Mouse (Mus musculus): ENCODE measurements around the gene Zfp629.

Zfp629 gene

DNA sequence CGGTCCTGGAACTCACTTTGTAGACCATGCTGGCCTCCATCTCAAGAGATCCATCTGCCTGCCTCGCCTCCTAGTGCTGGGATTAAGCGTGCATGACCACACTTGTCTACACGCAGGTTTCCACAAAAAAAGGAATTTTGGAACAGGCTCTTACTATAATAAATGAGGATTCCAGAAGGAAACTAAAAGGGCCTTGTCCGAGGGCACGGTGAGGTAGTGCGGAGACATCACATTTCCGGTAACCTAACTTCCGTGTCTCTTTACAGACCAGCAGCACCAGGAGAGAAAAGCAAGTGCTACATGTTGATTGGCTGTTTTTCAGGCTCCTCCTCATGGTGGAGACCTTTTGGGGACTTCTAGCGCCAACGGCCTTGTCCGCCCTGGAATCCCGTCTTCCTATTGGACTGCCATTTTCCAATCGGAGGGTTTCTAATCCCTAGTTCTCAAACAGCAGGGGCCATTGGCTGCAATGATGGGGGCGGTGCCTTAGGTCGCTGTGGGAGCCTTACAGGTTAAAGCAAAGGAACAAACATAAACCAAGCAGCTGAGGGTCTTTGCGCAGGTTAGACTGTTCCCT is 42.6 kb downstream of the Zfp629 start, which contains the start of gene Phkg2:
Gene Phkg2, plus strand, starts transcription at position 446 of the 577 bp plus-strand sequence.
- in situ Hi-C loops (cut with MboI, MseI): no loop called here

DNA sequence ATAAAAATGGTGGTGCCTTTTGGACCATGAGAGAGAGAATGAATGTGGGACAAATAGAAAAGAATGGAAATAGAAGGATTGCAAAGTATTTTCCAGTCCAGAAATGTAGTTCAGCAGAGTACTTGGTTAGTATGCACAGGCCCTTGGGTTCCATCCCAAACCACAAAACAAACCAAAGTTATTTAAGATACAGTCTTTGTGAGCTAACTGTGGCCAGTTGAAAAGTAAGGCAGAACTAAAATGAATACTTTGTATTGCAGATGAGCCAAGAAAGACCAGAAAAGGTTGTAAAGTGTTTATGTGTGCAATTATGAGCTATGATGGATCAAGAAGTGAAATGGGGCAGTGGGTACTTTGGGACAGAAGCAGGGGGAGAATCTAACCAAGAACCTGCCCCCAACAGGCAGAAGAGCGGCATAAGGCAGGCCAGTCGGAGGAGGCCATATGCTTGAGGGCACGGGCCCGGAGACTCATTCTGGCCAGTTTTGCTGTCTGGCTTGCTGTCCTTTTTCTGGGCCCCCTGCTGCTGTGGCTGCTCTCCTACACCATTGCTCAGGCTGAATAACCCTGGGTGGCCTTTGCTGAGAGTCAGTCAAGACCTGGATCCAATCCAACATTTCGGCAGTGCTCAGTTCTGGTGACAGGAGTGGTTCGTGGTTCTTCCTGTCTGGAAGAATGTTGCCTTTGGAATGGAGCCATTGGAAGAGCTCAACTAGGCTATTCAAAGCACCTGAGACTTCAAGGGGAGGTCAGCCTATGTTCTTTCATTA is 51.0 kb downstream of the Zfp629 start:
- in situ Hi-C loops (cut with MboI, MseI): no loop called here

DNA sequence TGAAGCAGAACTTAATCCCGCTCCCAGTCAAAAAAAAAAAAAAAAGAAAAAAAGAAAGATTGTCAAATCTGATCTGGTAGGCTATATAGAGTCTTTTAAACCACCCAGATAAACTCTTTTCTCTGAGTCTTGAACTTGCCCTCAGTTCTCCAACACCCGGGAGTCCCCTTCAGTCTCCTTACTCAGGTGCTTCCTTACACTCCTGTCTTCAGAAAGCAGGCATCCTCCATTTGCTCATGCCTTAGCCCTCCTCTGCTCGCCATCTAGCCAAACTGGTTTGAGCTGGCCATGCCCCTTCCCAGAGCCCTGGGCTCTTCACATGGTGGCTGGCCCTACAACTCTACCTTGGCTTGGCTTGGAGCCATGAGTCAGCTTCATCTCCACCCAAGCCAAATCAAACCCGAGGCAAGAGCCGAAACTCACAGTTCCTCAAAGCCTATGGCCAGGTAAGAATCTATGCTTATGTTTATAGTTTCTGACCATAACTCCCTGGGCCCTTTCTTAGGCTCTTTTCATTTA is 54.2 kb downstream of the Zfp629 start, which contains the start of gene Tmem265:
Gene Tmem265, plus strand, starts transcription at position 51 of the 519 bp plus-strand sequence.
- in situ Hi-C loops (cut with MboI, MseI): no loop called here

DNA sequence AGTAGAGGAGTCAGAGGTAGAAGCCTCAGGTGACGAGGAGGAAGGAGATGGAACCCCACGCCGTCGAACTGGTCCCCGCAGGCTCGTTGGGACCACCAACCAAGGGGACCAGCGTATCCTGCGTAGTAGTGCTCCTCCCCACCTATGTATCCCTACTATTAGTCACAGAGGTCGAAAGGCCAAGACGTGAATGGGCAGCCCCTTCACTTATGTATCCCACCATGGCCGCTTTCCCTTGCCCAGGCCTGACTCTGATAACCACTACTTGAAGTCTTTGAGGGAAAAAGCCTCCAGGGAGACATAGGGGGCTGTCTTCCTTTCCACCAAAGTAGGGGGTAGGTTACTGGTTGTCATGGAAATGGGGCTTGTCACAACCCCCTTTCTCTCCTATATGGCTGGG is 55.0 kb downstream of the Zfp629 start:
- in situ Hi-C loops (cut with MboI, MseI): no loop called here
